Mouse (Mus musculus): ENCODE data around the gene Atxn1.

GRCm38 (mm10) chr13:45778750-45779149 lies 186.1 kb downstream of the Atxn1 start:
- no peak for TF ChIP-seq CTCF (IDR thresholded peaks at IDR 0.05; ENCODE audit: insufficient read depth, low read depth, low read length)
- TF ChIP-seq POLR2A (IDR thresholded peaks at IDR 0.05; ENCODE audit: insufficient read depth, low read depth, low read length), result no peak

Measured in olfactory bulb, adult 2 months (tissue).